Mouse (Mus musculus) left cerebral cortex, adult 9 months (tissue): ENCODE measurements around the gene Smarce1.

ENCODE experiments used
- DNase-seq, 2 experiments: peaks; one replicate each; pipeline ENCODE4 v3.0.0; 2022; ENCODE audit warnings: low spot score in 2 of 2

Gene Smarce1

GRCm38 (mm10) chr11:99169438-99169837, 61.4 kb downstream of the Smarce1 start:
- no peak for DNase-seq

GRCm38 (mm10) chr11:99168030-99168474, 62.8 kb downstream of the Smarce1 start:
- DNase-seq: no peak

GRCm38 (mm10) chr11:99167576-99167975, 63.2 kb downstream of the Smarce1 start:
- DNase-seq: no peak

- no peak for DNase-seq
Measured at GRCm38 (mm10) chr11:99166241-99166640, 64.6 kb downstream of the Smarce1 start.

GRCm38 (mm10) chr11:99165031-99165752, 65.6 kb downstream of the Smarce1 start:
- no peak for DNase-seq

GRCm38 (mm10) chr11:99162972-99163686, 67.7 kb downstream of the Smarce1 start:
- no peak for DNase-seq

GRCm38 (mm10) chr11:99161648-99162047, 69.2 kb downstream of the Smarce1 start:
- DNase-seq: no peak

- no peak for DNase-seq
Measured at GRCm38 (mm10) chr11:99160228-99160627, 70.6 kb downstream of the Smarce1 start.
